Mouse (Mus musculus) retina, postnatal 1 day (tissue): ENCODE measurements around the gene Jph4.

ENCODE experiments used
- DNase-seq: peaks from one replicate; pipeline ENCODE4 v3.0.0-alpha.2; 2012

Jph4 gene

GRCm38 (mm10) chr14:55093927-55094326 is 22.8 kb downstream of the Jph4 start:
- no peak for DNase-seq

DNA sequence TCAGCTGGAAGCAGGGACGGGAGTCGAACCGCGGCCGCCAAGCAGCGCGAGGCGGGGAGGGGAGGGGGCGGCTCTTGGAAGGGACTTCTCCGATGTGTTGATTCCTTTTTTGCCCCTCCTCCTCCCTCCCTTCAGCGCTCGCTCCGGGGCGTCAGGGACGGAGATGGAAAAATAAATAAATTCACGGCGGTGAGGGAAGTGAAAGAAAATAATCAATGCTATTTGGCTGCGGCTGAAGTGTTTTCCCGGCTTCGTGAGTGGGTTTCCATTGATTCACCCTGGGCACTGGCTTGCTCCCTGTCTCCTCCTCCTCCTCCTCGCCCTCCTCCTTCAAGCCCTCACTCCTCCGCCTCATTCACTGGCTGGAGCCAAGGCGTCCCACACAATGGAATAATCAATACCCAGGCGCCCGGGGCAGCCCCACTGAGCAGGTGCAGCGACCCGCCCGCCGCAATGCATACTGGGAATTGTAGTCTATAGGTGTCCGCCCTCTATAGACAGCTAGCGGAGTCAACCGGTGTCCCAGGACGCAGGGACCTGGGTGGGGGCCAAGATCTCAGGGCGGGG is 24.6 kb downstream of the Jph4 start, which contains the start of gene Zfhx2:
Gene Zfhx2, minus strand, starts transcription at position 314 of the 567 bp plus-strand sequence.
- DNase-seq, result peak; percentile 95

DNA sequence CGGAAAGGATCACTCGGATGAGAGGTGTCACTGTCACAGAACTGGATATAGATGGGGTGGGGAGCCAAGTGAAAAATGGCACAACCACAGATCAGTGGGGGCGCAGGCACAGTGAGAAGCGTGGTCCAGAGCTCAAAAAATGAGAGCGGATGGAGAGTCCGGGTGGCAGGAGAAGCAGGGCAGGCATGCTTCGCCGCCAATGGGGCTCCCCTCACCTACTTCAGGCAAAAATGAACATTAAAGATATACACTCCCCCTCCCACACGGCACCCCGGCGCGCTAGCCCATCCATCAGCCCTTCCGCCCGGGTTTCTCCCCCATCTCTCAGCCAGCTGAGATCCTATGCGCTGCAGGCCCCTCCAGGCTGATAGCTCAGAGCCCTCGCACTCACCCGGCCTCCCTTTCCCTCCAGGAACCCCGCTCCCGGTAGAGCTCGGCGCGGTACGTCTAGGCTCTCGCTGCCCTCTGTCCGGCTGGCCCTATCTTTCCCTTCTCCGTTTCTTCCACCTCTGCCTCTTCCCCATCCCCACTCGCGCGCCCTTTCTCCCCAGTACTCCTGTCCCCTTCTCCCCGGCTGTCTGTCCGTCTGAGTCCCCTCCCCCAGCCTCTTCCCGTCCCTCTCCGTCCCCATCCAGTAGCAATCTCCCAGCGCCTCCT is 25.4 kb downstream of the Jph4 start:
- peak; percentile 25 for DNase-seq

DNA sequence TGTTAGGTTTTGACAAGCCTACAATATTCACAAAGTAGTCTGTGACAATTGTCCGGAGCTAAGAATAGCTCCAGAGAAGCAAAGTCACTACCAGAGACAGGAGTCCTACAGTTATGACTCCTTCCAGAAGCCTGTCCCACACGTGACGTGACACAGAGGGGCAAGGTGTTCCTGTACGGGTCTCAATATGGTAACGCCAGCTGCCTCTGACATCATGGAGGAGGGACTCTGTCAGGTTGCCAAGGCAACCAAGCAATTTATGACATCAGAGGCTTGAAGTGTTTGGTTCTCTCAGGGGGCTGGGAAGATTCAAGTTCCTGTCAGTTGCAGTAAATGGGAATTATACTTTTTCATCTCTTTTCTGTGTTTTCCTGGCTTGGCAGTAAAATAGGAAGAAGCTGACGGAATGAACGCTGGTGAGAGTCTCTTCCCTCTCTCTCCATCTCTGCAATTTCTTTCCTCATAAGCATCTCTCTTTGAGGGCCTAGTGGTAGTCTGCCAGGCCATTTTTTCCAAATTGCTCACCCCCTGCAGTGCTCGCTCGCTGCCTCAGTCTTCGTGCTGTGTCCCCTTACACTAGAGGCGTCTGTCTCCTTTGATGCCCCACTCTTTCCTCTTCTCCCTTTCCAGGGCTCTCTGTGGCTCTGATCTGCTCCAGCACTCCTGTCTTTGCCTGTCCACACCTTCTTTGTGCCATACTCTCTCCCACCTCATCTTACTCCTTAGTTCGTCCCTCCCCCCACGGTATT is 27.4 kb downstream of the Jph4 start:
- peak; percentile 49 for DNase-seq

DNA sequence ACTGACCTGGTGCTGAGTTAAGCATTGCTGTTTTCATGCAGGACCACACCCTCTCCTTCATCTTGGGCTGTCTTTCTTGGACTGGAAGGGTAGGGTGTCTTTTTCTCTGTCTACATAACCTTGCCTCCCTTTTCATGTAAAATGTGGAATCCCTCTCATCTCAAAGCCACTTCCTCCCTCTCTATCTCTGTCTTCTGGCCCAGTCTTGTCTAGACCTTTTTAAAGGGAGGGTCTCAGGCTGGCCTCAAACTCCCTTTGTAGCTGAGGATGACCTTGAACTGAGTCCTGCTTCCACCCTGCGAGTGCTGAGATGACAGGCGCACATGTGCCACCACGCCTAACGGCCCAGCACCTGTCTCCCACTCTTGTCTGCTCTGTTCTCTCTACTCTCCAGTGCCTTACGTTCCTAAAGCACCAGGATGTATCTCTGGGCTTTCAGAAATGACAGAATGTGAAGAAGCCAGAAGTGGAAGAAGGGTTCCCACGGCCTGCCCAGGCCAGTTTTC is 30.7 kb downstream of the Jph4 start:
- no peak for DNase-seq

GRCm38 (mm10) chr14:55085324-55086008 is 31.3 kb downstream of the Jph4 start:
- peak; percentile 94 for DNase-seq

DNA sequence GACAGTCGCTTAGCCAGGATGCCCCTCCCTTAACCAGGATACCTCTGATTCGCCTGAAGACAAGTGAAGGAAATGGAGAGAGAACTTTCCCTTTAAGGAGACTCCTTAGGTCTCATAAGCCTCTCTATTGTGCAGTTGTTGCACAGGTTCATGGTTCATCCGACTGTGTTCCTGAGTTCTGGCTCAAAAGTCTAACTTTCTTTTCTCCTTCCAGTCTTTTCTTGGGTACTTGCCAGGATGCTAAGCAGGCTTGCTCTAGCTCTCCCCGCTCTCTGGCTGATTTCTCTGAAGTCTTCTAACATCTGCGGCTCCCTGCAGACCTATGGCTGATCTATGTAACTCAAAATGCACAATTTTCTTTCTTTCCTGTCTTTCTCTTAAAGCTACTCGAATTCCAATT is 33.3 kb downstream of the Jph4 start:
- DNase-seq, result no peak

DNA sequence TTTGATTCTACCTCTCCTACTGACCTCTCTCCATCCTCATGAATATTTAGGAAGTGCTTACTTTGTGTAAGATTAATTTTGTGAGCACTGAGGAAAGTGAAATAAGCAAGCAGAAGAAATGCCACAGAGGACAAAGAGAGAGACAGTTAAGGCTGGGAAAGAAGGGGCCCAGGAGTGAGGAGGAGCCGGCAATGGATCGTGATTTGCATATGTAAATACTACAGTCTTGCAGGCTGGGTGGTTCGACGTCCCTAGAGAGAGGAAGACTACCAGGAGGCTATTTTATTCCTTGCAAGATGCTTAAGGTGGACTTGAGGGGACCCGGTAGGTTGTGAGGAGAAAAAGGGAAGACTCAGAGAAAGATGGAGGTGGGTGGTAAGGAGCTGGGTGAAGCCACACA is 35.6 kb downstream of the Jph4 start:
- no peak for DNase-seq

GRCm38 (mm10) chr14:55079214-55079970 is 37.3 kb downstream of the Jph4 start:
- DNase-seq, result peak; percentile 82

DNA sequence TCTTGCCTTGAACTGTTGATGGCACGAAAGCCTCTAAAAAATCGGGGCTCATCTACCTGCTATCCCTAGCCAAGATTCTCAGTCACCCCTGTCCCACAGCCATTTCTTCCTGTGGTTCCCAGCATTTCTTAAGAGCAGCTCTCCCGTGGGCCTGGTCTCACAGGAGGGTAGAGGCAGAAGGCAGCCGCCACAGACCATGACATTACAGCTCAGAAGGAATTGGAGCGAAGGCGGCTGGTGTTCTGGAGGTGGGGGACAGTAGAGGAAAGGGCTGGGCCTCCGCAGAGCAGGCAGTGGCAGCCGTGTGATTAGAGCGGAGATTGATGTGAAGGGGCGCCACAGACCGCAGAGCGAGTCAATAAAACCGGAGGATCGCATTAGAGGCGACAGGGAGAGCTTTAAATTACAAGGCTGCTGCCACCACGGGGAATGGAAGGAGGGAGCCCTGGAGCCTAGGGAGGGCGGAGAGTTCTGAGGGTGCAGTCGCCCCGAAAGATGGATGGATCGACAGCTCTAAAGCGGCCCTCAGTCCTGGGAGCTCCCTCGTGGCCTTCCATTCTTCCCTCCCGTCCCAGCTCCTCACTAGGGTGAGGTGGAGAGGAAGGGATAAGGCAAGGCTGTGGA is 38.3 kb downstream of the Jph4 start:
- DNase-seq, result peak; percentile 51

GRCm38 (mm10) chr14:55077481-55078365 is 39.0 kb downstream of the Jph4 start:
- no peak for DNase-seq

DNA sequence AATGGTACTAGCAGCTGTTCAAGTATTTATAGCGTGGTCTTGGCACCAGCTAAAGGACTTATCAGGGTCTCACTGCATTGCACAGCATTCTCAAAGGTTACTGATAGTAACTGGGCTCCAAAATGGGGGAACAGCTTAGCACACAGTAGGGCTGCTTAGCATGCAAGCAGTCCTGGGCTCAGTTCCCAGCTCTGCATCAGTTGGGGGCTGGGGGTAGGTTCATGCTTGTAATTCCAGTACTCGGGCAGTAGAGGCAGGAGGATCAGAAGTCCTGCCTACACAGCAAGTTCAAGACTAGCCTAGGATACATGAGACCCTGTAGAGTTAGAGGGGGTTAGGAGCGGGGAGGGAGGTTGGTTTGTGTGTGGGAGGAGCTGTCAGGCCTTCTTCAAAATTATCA is 39.8 kb downstream of the Jph4 start:
- no peak for DNase-seq

- no peak for DNase-seq
Measured at GRCm38 (mm10) chr14:55076224-55076623, 40.5 kb downstream of the Jph4 start.

- no peak for DNase-seq
Measured at GRCm38 (mm10) chr14:55074416-55074815, 42.3 kb downstream of the Jph4 start.

GRCm38 (mm10) chr14:55071756-55072155 is 45.0 kb downstream of the Jph4 start:
- no peak for DNase-seq

DNA sequence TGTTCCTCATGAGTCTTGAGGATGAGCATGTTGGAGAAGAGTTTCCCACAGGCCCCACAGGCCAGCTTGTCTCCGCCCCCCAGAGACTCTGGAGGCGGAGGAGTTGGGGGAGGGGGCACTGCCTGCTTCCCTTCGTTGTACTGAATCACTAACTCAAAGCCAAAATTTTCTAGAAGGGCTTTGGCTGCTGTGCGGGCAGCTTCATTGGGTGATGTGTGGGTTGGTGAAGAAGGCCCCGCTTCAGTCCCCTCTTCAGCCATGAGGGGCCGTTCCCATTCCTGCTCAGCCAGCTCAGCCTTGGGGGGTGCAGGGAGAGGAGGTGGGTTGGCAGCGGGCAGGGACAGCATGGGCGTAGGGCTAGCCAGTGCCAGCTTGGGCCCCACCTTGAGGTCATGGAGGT is 50.7 kb downstream of the Jph4 start:
- DNase-seq, result no peak

- no peak for DNase-seq
Measured at GRCm38 (mm10) chr14:55065391-55065790, 51.3 kb downstream of the Jph4 start.

GRCm38 (mm10) chr14:55064481-55065370 is 52.0 kb downstream of the Jph4 start:
- no peak for DNase-seq

- DNase-seq, result no peak
Measured at GRCm38 (mm10) chr14:55063581-55064381, 53.0 kb downstream of the Jph4 start.
